Mouse (Mus musculus) bone marrow macrophage, adult 2 months (primary cell): ENCODE results near the gene Nacc1.

Source experiments
- CTCF ChIP-seq: IDR thresholded peaks from 2 replicates; pipeline ENCODE4 v1.5.1; 2012; ENCODE audit warnings: low read depth, mild to moderate bottlenecking, low read length, moderate library complexity
- POLR2A ChIP-seq: IDR thresholded peaks from 2 replicates; pipeline ENCODE4 v1.6.1; 2012; ENCODE audit warnings: mild to moderate bottlenecking, low read depth, low read length, borderline replicate concordance

- no peak for TF ChIP-seq CTCF
- no peak for TF ChIP-seq POLR2A
Observed at GRCm38 (mm10) chr8:84735597-84735996, 47.9 kb upstream of the Nacc1 start.
